Mouse (Mus musculus): Measurements from ENCODE around the gene Gm21915. TPM values are rescaled to one million over a fixed set of nuclear protein-coding genes. Genes with fewer than 3 reads are reported as not detected.

The Gm21915 gene
- polyA plus RNA-seq, 1 experiment from 2014 or later: not detected

DNA sequence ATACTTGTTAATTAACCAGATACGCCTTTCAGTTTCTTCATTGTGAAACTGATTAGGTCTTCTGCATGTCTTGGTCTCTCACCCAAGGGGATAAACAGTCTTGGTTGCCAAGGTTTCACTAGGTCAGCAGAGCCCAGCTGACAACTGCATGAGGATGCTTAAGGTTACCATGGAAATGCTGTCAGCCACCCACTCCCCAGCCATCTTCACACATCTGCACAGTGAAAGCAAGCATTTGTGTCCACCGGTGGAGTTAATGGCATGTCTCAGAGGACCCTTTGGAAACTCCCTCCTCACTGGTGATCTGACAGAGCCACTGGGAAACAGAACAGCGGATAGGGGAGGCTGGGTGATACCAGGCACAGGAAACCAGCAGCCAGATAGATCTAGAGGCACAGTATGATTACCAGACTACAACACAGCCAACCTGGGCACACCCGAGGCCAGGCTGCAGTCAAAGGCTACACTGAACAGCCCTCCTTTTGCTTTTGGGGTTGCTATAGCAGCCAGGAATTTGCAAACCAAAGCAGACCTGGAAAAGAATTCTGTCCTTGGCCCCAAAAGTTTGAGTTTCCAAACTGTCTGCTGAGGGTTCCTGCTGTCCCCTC, 1.0 kb downstream of the Gm21915 start:
- Histone ChIP-seq H3K9me3 (replicated peaks) (no peaks in the 10 kb centered on the region), H3K4me1 (replicated peaks) (no peaks in the 10 kb centered on the region), H3K9ac (no peak overlapping the region), H3K36me3 (no peaks in the 10 kb centered on the region), H3K27me3 (no peaks in the 10 kb centered on the region), H3K4me2 (no peak overlapping the region), H3K27ac (no peak overlapping the region), H3K4me3 (replicated peaks) (no peak overlapping the region)
- no peak for ATAC-seq (ENCODE audit: low read depth)
- DNase-seq: no peak
- 41% methylated on average over 4 of the region's 4 CpGs for WGBS (ENCODE audit: insufficient replicate concordance)

DNA sequence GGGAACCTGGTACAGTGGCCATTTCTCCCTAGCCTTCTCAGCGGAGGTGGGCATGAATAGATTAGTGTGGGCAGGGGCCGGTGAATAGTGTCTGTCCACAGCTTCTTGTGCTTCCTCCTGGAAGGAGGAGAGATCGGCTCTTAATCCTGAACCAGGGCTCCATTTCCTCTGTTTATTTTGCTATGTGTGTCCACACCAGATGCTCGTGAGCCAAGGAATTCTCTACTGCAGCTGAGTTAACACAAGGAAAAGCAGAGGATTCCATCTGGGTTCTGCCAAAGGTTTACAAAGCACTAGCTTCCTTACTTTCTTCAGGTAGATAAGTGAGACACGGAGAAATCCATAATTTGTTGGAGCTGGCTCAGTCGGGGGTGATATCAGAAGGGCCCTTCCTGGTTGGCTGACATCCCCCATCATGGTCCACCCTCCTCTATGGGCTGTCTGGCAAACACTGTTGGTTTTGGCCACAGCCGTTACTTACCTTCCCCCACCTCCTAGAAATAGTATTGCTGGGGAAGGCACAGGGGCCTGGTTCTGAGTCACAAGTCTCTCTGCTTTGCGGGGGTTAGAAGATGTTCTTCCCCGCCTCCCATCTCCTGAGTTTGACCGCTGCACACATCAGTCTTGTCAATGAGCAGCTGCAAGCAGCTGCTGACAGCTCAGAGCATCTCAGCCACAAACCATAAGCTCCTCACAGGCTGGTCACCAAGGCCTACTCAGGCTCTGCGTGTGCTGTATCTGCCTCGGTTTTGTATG, 5.0 kb downstream of the Gm21915 start:
- Histone ChIP-seq H3K27ac (no peak overlapping the region), H3K4me1 (replicated peaks) (no peaks in the 10 kb centered on the region), H3K9me3 (replicated peaks) (no peaks in the 10 kb centered on the region), H3K4me2 (no peak overlapping the region), H3K4me3 (replicated peaks) (no peak overlapping the region), H3K27me3 (no peaks in the 10 kb centered on the region), H3K36me3 (no peaks in the 10 kb centered on the region), H3K9ac (no peak overlapping the region)
- ATAC-seq (ENCODE audit: low read depth): no peak
- no peak for DNase-seq
- 57% methylated on average over 12 of the region's 12 CpGs for WGBS (ENCODE audit: insufficient replicate concordance)

DNA sequence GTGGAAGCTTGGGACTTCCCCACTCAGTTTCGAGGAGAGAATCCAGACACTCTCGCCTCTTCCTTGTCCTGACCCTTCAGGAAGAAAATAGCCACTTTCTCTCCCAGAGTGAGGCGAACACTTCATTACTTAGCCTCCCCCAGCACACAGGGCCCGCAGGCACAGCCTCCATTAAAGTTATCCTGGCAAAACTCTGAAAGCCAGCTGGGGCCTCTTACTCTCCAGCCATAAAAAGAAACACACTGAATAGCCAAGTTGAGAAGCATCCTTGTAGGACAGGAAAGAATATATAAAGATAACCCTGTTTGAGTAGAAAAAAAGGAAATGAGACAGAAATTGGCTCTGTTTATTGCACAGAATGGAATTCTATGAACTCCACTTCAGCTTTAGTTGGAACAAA, 8.2 kb downstream of the Gm21915 start:
- ATAC-seq (ENCODE audit: low read depth): no peak

DNA sequence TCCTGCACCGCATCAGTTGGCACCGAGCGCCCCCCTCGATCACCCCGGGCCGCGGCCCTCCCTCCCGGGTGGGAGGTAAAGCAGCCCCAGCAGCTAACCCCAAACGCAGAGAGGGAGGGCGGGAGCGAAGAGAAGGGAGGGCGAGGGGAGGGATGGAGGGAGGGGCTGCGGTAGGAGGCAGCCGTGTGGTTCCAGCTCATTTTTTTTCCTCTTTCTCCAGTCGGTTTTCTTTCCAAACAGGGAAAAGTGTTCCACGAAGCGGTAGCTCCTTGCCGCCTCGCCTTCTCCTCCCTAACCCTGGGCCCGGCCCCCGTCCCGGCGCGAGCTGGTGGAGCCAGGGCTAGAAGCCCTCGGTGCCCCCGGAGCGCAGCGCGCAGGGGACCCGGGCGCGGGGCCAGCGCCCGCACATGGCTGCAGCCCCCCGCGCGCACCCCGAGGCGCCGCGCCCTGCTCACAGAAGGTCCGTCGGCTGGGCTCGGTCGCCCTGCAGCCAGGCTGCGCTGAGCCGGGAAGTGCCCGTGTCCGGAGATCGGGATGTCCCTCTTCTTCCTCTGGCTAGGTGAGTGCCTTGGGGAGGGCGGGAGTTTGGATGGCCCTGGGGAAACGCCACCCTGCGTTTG, 15.5 kb downstream of the Gm21915 start, which contains the start of gene Clmp:
TSS of gene Clmp (plus strand) at position 162 of the 620 bp plus-strand sequence.
- H3K4me1 ChIP-seq (replicated peaks): no peaks in the 10 kb centered on the region
- H3K27ac ChIP-seq: no peak within 1 kb of the TSS
- peaks cover 38% of the 10 kb centered on the region for H3K27me3 ChIP-seq
- no peak for ATAC-seq (ENCODE audit: low read depth)
- H3K4me3 ChIP-seq (replicated peaks): peak within 1 kb of the TSS; percentile 51
- peak within 1 kb of the TSS; percentile 63 for H3K4me2 ChIP-seq
- peak within 1 kb of the TSS; percentile 43 for H3K9ac ChIP-seq
- H3K9me3 ChIP-seq (replicated peaks): no peaks in the 10 kb centered on the region
- under 1% methylated on average over 50 of the region's 53 CpGs for WGBS (ENCODE audit: insufficient replicate concordance)
- DNase-seq: no peak
- no peaks in the 10 kb centered on the region for H3K36me3 ChIP-seq

More for the DNA sequence above, 8.2 kb downstream of the Gm21915 start:
- no peaks in the 10 kb centered on the region for H3K4me1 ChIP-seq (replicated peaks)
- no peak for DNase-seq
- H3K27me3 ChIP-seq: no peaks in the 10 kb centered on the region; the same call in 1 of the 2 replicates
- no peak overlapping the region for H3K4me2 ChIP-seq
- H3K36me3 ChIP-seq: no peaks in the 10 kb centered on the region
- H3K9me3 ChIP-seq (replicated peaks): no peaks in the 10 kb centered on the region
- H3K9ac ChIP-seq: no peak overlapping the region
- H3K4me3 ChIP-seq (replicated peaks): no peak overlapping the region
- H3K27ac ChIP-seq: no peak overlapping the region
- 50% methylated on average over 4 of the region's 4 CpGs for WGBS (ENCODE audit: insufficient replicate concordance)

GRCm38 (mm10) chr9:40686421-40686899, 16.0 kb downstream of the Gm21915 start:
- ATAC-seq (ENCODE audit: low read depth) (no peak), DNase-seq (no peak)
- Histone ChIP-seq H3K36me3 (no peaks in the 10 kb centered on the region), H3K9me3 (replicated peaks) (no peaks in the 10 kb centered on the region), H3K27ac (no peak overlapping the region), H3K4me2 (peak overlapping the region; percentile 63), H3K4me1 (replicated peaks) (no peaks in the 10 kb centered on the region), H3K4me3 (replicated peaks) (peak overlapping the region; percentile 51), H3K27me3 (peaks cover 38% of the 10 kb centered on the region), H3K9ac (peak overlapping the region; percentile 43; the same call in 1 of the 2 replicates)
- WGBS (ENCODE audit: insufficient replicate concordance): under 1% methylated on average over 23 of the region's 23 CpGs

- H3K4me3 ChIP-seq (replicated peaks): peak overlapping the region; percentile 51
Measured at GRCm38 (mm10) chr9:40687053-40687452, 16.6 kb downstream of the Gm21915 start.

DNA sequence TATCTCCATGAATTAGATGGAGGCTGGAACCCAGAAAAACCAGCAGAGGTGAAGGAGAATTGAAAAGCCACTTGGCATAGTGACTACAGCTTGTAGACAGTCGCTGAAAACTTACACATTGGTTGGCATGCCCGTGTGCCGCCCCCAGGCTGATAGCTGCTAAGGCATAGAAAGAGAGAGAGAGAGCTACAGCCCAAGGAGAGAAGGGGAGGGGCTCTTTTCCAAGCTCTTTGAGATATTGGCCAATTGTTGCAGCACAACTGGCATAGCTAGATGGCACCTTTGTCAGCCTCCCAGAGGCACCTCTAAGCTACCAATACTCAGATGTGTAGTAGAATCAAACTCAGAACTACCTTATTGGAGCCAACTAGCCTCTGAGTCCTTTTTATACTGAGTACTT, 17.1 kb downstream of the Gm21915 start:
- H3K4me3 ChIP-seq (replicated peaks): no peak overlapping the region
- 0 out of 2 replicates have a peak overlapping the region, but pooled peaks have one; percentile 63 for H3K4me2 ChIP-seq
- H3K27me3 ChIP-seq: peaks cover 38% of the 10 kb centered on the region
- no peaks in the 10 kb centered on the region for H3K4me1 ChIP-seq (replicated peaks)
- H3K9me3 ChIP-seq (replicated peaks): no peaks in the 10 kb centered on the region
- H3K9ac ChIP-seq: no peak overlapping the region
- DNase-seq (no peak), ATAC-seq (ENCODE audit: low read depth) (no peak)
- H3K27ac ChIP-seq: no peak overlapping the region
- 50% methylated on average over 3 of the region's 3 CpGs for WGBS (ENCODE audit: insufficient replicate concordance)
- H3K36me3 ChIP-seq: no peaks in the 10 kb centered on the region

More at GRCm38 (mm10) chr9:40687053-40687452, 16.6 kb downstream of the Gm21915 start:
- no peak overlapping the region for H3K27ac ChIP-seq
- peaks cover 38% of the 10 kb centered on the region for H3K27me3 ChIP-seq
- H3K9ac ChIP-seq: no peak overlapping the region
- H3K9me3 ChIP-seq (replicated peaks): no peaks in the 10 kb centered on the region
- H3K36me3 ChIP-seq: no peaks in the 10 kb centered on the region
- peak overlapping the region; percentile 63; the same call in 1 of the 2 replicates for H3K4me2 ChIP-seq
- ATAC-seq (ENCODE audit: low read depth) (no peak), DNase-seq (no peak)
- WGBS (ENCODE audit: insufficient replicate concordance): 40% methylated on average over 5 of the region's 5 CpGs
- H3K4me1 ChIP-seq (replicated peaks): no peaks in the 10 kb centered on the region

DNA sequence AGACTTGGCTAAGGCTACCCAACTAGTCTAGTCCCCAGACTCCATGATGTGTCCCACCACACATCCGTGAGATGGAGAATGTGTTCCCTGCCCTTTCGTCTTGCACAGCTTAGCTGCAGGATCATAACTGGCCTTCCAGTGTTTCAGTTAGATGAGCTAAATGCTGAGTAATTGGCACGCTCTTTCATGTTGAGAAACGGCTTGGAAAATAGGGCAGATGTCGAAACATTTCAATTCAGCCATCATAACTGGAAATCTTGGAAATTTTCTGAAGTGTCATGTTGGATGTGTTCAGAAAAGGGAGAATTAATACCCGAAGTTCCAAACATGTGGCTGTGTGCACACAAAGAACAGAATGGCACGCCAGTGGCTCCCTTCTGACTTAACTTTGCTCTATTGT, 20.1 kb downstream of the Gm21915 start:
- peaks cover 24% of the 10 kb centered on the region for H3K27me3 ChIP-seq
- H3K27ac ChIP-seq: no peak overlapping the region
- no peak for DNase-seq
- no peak overlapping the region for H3K9ac ChIP-seq
- no peaks in the 10 kb centered on the region for H3K9me3 ChIP-seq (replicated peaks)
- H3K4me3 ChIP-seq (replicated peaks): no peak overlapping the region
- no peaks in the 10 kb centered on the region for H3K36me3 ChIP-seq
- ATAC-seq (ENCODE audit: low read depth): no peak
- H3K4me1 ChIP-seq (replicated peaks): no peaks in the 10 kb centered on the region
- WGBS (ENCODE audit: insufficient replicate concordance): 58% methylated on average over 7 of the region's 7 CpGs
- no peak overlapping the region for H3K4me2 ChIP-seq

DNA sequence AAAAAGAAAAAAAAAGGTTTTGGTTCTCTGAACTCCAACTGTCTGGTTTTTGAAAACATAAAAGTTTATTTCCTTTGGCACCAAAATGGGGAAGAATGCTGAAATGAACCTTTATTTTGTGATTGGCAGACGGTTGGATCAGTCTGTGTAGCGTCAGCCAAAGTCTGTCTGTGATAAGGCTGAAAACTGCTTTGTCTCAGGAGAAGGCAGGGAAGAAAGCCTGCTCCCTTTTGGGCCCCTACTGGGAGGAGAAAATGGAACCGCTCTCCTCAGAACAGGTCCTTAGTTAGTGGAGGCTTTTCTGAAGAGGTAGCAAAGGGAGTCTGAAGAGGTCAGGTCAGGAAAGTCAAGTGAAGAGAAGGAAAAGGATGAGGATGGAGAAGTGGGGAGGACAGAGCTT, 22.6 kb downstream of the Gm21915 start:
- no peak overlapping the region for H3K4me3 ChIP-seq (replicated peaks)
- H3K27me3 ChIP-seq: no peaks in the 10 kb centered on the region
- WGBS (ENCODE audit: insufficient replicate concordance): 46% methylated on average over 3 of the region's 3 CpGs
- no peak for ATAC-seq (ENCODE audit: low read depth)
- no peak overlapping the region for H3K9ac ChIP-seq
- H3K4me2 ChIP-seq: no peak overlapping the region
- no peak for DNase-seq
- no peak overlapping the region for H3K27ac ChIP-seq
- H3K4me1 ChIP-seq (replicated peaks): no peaks in the 10 kb centered on the region
- H3K36me3 ChIP-seq: no peaks in the 10 kb centered on the region
- H3K9me3 ChIP-seq (replicated peaks): no peaks in the 10 kb centered on the region

DNA sequence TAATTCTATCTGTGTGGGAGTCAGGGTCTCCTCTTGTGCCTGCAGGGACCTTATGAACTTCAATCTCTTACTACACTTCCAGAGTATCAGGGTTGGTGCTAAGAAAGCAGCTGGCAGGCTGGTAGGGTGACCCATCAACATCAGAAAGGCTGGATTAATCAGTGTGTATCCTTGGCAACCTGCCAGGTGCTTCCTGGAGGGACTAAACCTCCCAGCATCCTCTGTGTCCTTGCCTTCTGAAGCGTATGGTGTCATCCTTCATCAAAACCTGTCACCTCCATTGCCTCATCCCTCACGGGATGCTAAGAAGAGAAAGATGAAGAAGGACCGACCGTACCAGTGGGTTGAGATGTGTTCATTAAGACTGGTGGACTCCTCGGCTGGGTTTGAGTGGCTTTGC, 23.4 kb downstream of the Gm21915 start:
- no peak for ATAC-seq (ENCODE audit: low read depth)
- no peak overlapping the region for H3K27ac ChIP-seq
- no peaks in the 10 kb centered on the region for H3K4me1 ChIP-seq (replicated peaks)
- H3K9ac ChIP-seq: no peak overlapping the region
- H3K27me3 ChIP-seq: no peaks in the 10 kb centered on the region
- H3K4me2 ChIP-seq: no peak overlapping the region
- H3K9me3 ChIP-seq (replicated peaks): no peaks in the 10 kb centered on the region
- no peak for DNase-seq
- no peak overlapping the region for H3K4me3 ChIP-seq (replicated peaks)
- 59% methylated on average over 5 of the region's 5 CpGs for WGBS (ENCODE audit: insufficient replicate concordance)
- H3K36me3 ChIP-seq: no peaks in the 10 kb centered on the region

DNA sequence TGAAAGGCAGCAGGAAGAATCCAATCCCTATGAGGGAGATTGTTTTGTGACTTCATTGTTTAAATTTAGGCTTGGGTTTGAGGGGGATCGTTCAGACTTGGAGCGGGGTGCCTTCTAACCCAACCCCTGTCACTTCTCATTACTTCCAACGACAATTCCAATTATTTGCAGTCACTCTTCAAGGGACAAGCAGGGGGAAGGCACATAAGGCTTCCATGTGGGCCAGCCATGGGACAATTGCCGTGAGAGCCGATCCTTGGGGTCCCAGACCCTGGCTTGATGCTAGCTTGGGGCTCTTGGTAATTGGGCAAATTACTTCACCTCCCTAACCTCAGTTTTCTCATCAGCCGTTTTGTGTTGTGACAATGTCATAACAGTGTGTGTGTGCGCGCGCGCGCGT, 23.9 kb downstream of the Gm21915 start:
- Histone ChIP-seq H3K27me3 (no peaks in the 10 kb centered on the region), H3K4me2 (no peak overlapping the region), H3K4me3 (replicated peaks) (no peak overlapping the region), H3K4me1 (replicated peaks) (no peaks in the 10 kb centered on the region), H3K9me3 (replicated peaks) (no peaks in the 10 kb centered on the region), H3K9ac (no peak overlapping the region), H3K27ac (no peak overlapping the region), H3K36me3 (no peaks in the 10 kb centered on the region)
- DNase-seq: no peak
- WGBS (ENCODE audit: insufficient replicate concordance): 76% methylated on average over 12 of the region's 12 CpGs
- no peak for ATAC-seq (ENCODE audit: low read depth)

Data from liver, embryonic 13.5 days (tissue).